Mouse (Mus musculus): ENCODE measurements around the gene Itga3.

Itga3 gene

DNA sequence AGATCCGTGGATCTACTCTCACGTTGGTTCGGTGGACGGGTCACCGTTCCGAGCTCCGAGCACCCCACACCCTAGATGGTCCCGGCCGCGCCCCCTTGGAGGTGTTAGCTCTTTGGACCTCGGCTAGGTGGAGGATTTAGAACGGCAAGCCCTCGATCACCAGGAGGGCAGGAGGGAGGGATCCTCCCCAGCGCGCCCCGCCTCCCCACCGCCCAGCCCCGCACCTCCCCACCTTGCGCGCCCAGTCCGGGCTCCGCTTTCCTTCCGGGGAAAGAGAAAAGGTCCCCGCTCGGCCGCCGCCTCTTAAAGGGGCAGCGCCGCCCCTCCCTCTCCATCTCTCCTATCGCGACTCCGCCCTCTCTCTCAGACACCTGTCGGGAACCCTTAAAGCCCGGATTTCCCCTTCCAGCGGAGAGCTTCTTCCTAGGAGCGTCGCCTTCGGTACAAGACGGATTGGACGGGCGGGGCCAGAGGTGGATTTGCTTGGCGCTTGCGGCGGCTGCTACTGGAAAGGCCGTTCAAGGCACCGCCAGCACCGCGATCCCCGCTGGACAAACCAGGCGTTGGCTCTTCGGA lies at the start of gene Itga3:
Gene Itga3 (minus strand): TSS at position 266 of the 576 bp plus-strand sequence.
- DNase-seq (ENCODE audit: low read depth in 2 of 2, low spot score in 2 of 2): peak; percentile 16 to 38

DNA sequence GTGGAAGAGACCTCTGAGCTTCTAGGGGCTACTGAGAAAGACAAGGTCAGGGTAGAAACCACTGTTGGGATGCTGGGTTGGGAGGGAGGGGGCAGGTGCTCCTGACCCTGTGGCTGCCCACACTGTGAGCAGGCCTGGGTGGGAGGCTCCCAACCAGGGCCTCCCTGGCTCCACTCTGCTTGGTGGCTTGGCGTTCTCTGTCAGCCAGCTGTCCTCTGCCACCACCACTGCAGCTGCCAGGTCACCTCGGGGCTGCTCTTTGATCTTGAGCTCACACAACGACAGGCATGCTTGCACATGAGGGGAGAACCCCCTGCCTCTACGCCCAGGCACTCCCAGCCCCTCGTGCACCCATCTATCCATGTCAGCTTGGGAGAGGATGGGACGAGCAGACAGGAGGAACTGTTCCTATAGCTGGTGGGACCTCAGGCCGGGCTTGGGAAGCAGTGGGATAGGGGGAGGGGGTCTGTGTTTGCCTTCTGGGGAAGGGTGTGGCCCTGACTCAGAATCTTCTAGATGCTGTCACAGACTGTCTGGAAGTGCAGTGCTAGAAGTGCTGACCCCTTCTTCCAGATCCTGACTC lies 48.9 kb upstream of the Itga3 start:
- no peak for DNase-seq (ENCODE audit: low read depth in 2 of 2, low spot score in 2 of 2)

DNA sequence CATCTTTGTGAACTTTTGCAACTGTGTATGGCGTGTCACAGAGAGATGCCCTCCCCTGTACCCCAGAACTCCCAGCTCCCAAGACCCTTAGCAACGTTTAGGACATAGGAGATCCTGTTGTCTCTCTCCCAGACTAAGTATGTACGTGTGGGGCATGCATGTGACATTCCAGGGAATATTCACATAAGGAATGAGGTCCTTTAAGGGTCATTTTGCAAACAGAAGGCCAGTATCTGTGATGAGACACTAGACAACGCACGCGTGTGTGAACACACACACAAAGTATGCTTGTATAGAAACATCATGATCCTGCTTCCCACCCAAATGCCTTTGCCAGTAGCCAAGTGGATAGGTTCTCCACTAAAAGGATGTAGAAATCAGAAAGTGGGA lies 45.5 kb upstream of the Itga3 start:
- DNase-seq (ENCODE audit: low read depth in 2 of 2, low spot score in 2 of 2): no peak

DNA sequence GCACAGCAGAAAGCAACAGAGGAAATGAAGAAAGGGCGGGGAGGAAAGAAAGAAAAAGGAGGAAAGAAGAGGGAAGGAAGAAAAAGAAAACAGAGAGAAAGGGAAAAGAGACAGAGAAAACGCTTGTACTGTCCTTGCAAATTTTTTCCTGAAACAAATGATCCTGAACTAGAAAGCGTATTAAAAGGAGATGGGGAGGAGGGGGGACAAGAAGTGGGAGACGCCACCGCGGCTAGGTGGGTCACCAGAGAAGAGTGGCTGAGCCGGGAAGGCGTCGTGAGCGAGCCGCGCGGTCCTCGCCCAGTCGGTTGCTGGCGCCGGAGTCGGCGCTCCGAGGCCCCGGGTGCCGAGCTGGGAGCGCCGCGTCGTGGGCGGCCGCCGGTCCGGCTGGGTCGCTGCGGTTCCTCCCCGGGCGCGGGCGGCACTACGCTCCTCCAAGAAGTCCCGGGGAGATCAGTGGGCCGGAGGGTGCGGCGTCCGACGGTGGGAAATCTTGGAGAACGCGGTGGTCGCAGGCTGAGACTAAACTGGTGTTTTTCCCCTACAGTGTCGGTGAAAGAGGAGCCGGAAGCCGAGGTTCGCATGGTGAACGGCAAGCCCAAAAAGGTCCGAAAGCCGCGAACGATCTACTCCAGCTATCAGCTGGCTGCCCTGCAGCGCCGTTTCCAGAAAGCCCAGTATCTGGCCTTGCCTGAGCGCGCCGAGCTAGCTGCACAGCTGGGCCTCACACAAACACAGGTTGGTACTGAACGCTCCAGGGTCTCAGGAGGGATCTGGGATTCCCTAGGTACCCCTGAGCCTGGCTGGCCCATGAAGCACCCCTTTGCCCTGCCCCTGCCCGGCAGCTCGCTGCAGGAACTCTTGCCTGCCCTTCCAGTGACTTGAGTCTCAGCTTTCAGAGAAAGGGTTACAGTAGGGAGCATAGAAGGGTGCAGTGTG lies 44.8 kb upstream of the Itga3 start:
- DNase-seq (ENCODE audit: low read depth in 2 of 2, low spot score in 2 of 2): no peak

DNA sequence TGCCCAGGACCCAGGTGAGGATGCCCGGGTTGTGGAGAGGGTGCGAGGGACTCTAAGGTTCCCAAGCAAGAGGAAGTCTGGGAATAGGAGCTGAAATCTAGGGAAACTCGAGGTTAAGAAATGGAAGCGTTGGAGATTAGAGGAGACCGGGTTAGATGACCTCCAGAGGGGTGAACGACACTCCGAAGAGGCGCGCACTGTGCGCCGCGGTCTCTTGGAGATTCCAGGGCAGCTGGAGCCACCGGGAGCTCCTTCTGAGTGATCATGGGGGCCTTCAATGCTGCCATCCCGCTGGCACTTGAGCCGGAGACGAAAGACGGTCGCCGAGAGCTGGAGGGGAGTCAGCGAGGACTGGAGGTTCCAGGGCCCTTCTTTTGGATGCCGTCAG lies 44.0 kb upstream of the Itga3 start:
- no peak for DNase-seq (ENCODE audit: low read depth in 2 of 2, low spot score in 2 of 2)

DNA sequence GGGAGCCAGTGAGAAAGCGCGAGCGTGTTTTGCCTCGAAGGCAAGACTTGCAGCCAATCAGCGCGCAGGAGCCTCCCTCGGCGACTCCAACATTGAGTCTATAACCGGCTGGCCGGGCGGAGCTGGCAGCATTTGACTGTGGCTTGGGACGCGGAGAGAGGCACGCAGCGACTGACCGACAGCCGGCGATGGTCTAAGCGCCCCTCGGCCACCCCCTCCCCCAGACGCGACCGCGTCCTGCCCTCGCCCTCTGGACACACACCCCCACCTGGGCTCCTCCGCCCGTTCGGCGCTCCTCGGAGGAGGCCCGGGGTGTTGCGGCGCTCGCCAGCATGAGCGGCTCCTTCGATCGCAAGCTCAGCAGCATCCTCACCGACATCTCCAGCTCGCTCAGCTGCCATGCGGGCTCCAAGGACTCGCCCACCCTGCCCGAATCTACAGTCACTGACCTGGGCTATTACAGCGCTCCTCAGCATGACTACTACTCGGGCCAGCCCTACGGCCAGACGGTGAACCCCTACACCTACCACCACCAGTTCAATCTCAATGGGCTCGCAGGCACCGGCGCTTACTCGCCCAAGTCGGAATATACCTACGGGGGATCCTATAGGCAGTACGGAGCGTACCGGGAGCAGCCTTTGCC lies 43.5 kb upstream of the Itga3 start, which contains the start of gene Dlx3:
Gene Dlx3 (plus strand): TSS at position 130 of the 643 bp plus-strand sequence.
- no peak for DNase-seq (ENCODE audit: low read depth in 2 of 2, low spot score in 2 of 2)

DNA sequence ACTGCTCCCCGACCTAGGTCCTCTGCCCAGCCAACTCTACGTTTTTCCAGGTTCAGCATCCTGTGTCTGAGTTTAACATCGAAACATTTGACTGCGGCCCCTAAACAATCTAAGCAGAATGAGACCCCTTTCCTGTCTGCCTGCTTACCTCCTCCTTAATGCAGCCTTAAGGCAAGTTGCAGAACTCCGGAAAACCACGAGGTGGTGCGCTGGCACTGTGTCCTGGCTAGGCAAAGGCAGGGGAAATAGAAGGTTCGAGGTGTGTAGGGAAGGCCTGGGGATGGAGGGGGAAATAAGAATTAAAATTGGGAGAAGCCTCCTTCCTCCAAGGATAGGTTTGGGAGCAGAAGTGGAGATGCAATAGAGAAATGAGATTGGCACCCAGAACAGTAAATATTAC lies 41.9 kb upstream of the Itga3 start:
- peak; percentile 20 to 28 for DNase-seq (ENCODE audit: low read depth in 2 of 2, low spot score in 2 of 2)

DNA sequence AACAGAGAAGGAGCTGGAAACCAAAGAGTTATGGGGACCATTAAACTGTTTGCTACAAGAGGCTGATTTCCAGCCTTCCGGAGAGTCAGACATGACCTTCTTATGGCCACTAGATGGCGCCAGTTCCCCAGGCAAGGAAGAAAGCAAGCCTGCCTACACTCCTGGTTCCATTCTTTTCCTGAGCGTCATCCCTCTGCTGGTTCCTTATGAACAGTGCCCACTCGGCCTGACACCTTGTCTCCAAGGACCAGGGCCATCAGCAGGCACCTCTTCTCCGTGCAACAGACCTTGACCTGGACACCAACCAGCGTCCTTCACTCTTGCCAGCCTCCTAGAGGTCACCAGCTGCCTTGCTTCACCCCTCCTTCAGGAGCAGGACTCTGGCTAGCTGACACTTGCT lies 40.4 kb upstream of the Itga3 start:
- DNase-seq (ENCODE audit: low read depth in 2 of 2, low spot score in 2 of 2): peak; percentile 27 to 51

DNA sequence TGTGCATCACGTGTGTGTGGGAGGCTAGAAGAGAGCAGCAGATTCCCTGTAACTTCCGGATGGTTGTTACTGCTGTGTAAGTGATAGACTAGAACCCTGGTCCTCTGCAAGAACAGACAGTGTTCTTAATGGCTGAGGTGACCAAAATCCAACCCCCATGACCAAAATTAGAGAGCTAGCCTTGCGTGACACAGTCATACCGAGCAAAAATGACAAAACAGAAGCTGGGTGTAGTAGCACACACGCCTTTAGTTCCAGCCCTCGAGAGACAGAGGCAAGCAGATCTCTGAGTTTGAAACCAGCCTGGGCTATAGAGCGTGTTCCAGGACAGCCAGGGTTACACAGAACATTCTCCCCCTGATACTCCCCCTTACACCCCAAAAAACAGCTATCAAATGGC lies 33.5 kb upstream of the Itga3 start:
- DNase-seq (ENCODE audit: low read depth in 2 of 2, low spot score in 2 of 2): no peak

DNA sequence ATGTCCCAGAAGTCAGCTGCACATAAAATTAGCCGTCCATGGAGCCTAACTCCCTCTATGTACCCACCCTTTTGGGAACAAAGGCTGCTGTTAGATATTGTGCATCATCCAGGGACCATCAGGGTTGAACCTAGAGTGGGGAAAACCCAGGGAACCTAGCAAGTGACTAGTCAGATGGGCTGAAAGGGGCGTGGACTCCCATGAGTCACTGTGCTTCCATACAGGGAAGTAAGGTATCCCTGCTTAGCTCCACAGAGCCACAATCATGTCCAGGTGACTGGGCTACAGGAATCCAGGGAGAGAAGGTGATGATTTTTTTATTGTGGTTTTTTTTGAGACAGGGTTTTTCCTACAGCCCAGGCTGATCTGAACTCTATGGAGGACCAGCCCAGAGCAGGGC lies 32.4 kb upstream of the Itga3 start:
- no peak for DNase-seq (ENCODE audit: low read depth in 2 of 2, low spot score in 2 of 2)

DNA sequence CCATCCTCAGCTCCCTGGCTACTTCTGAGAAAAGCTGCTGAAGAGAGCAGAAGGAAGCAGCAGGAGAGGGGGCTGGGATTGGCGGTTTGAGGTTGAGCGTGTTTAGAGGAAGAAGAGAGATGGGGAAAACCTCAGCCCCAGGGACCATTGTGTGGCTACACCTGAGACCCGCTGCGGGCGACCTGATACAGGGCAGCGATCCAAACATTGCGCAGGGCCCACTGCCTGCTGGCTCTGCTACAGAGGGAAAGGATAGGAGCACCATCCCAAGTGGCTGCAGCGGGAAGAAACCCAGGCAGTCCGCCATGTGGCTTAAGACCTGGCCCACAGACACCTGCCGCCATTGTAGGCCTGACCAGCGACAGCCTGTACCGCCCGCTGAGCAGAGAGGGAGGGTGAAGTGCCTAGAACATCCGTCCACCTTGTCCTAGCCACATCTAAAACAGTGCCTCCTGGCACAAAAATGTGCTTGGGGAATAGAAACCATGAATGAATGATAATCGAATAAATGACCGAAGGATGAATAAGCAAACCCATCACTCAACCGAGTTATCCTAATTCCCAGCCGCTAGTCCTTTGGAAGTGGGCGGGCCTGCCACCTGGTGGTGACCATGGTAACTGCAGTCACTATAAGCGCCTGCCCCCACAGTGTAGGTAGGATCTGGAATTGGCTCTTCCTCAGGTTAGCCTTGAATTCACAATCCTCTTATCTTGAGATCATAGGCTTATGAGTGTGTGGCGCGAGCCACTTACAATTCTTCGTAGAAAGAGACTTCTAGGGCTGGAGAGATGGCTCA lies 30.0 kb upstream of the Itga3 start:
- peak; percentile 56 to 62 for DNase-seq (ENCODE audit: low read depth in 2 of 2, low spot score in 2 of 2)

DNA sequence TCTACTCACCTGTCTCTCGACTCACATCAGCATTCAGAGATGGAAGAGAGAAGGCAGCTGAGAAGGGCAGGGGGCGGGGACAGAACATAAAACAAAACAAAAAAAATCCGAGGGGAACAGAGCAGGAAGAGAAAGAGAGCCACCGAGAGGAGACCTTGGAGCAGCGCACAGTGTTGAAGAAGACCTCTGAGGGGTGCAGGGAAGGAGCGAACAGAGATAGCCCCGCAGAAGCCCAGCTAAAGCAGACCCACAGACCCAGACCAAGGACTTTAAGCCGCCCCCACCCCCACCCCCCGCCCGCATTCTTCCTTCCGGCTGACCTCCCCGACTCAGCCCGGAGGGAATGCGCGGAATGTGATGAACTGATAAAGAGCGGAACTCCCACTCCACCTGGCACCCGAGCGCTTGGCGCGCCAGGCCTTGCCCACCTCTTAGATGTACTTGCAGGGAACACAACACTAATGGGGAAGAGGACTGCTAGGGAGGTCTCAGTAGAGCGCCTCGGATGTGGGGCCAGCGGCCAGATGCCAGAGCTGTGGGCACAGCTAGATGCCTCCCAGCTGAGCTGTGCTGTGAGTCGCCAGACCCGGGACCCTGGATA lies 28.8 kb upstream of the Itga3 start:
- no peak for DNase-seq (ENCODE audit: low read depth in 2 of 2, low spot score in 2 of 2)

DNA sequence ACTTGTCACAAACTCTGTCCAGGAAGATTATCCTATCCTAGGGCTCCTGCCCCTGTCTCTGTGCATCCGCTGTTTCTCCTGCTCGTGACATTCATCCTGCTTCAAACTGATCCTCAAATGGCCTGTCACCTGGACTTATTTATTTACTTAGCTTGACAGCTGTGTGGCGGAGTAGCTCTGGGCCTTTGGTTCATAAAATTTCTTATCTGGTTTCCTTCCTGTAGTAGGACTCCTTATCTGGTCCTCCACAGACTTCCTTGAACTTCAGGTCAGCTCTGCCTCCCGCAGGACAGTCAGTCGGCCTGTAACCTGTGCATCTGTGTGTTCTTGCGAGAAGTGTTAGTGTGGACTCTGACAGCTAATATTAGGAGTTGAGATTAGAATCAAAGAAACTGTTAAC lies 27.7 kb upstream of the Itga3 start:
- DNase-seq (ENCODE audit: low read depth in 2 of 2, low spot score in 2 of 2): no peak

DNA sequence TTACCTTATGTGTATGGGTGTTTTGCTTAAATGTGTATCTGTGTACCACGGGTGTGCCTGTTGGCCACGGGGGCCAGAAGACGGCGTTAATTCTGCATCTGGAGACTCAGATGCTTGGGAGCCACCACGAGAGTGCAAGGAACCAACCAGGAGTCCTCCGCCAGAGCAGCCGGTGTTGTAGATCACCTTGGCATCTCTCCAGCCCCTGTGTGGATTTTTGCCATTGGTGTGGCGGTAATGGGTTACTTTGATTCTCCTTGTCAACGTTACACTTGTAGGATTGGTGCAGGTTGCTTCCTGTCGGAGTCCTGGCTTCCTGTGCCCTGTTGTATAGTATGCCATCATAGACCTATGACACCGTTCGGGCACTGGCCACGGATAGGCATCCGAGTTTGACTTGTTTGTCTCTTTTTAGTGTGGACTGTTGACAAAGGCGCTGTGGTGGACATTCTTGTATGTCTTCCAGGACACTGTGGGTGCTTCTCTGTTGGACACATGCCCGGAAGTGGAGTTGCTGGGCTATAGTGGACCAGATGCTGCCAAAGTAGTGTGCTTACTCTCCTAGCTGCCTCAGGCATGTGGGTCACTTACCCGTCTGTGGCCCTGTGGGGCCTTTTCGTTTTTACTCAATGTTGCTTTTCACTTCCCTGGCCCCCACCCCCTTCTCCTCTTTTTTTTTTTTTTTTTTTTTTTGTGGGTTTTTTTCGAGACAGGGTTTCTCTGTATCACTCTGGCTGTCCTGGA lies 25.7 kb upstream of the Itga3 start:
- DNase-seq (ENCODE audit: low read depth in 2 of 2, low spot score in 2 of 2): no peak

DNA sequence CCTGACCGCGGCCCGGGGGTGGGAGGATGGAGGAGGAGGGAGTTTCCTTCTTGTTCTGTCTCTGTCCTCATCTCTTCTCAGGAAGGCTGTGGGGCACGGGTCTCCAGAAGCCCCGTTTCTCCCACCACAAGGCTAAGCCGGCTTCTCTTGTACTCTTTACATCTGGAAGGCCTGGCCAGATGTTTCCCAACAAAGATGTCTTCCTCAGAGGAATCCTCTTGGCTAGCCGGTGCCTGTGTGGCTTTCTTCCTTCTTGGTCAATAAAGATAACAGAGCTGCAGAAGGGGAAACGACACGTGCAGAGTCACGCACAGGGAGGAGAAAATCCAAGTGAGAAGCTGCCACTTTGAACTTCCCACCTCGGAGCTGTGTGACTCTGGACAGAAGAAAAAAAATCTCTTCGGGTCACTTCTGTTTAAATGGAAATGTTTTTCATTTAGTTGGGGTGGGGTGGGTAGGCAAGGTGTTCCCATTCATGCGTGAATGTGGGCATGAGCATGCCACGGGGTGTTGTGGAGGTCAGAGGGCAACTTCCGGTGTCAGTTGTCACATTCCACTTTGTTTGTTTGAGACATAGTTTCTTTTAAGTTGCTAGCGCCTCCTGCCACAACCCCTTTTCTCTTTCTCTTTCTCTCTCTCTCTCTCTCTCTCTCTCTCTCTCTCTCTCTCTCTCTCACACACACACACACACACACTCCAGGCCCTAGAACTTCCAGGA lies 24.6 kb upstream of the Itga3 start:
- no peak for DNase-seq (ENCODE audit: low read depth in 2 of 2, low spot score in 2 of 2)

DNA sequence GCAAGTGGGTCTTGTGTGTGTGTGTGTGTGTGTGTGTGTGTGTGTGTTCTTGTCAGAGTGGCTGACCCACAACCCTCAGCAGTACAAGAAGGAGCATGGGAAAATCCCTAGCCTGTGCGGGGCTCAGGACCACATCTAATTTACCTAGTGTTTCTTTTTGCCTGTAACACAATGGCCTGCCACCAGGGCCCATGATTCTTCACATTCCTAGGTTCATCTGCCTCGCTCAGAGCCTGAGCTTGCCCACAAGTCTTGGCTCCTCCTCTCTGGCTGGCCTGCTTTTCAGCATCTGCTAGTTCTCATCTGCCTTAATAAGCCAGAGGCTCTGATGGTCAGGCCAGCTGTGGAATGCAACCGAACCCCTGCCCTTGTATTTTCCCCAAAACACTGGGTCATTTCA lies 23.8 kb upstream of the Itga3 start:
- DNase-seq (ENCODE audit: low read depth in 2 of 2, low spot score in 2 of 2): no peak

DNA sequence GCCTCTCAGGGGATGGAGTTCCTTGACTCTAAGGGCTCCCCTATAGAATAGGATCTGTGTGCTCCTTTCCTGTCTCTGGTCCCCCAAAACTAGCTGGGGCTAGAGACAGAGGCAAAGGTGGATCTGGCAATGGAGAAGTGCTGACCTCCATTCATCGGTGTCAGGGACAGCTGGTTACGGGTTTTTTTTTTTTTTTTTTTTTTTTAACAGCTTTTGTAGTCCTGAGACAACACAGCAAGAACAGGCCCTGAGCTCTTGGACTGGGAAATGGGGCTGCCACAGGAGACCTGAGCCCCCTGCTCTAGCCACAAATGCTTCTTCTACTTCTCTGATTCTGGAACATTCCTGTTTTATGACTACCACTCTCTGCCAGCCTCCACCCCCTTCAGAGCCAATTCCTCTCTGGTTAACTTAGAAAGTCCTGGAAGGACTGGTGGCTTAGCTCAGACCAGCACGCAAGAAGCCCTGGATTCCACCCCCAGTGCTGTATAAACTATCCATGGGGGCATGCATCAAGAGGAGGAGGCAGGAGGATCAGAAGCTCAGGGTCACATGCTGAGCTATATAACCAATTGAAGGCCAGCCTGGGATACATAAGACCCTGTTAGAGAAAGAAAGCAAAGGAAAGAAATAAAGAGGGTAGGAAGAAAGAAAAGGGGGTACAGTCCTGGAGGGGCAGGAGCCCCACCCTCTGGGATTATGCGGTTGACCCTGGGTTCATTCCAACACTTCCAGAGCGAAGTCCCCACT lies 21.9 kb upstream of the Itga3 start:
- no peak for DNase-seq (ENCODE audit: low read depth in 2 of 2, low spot score in 2 of 2)

DNA sequence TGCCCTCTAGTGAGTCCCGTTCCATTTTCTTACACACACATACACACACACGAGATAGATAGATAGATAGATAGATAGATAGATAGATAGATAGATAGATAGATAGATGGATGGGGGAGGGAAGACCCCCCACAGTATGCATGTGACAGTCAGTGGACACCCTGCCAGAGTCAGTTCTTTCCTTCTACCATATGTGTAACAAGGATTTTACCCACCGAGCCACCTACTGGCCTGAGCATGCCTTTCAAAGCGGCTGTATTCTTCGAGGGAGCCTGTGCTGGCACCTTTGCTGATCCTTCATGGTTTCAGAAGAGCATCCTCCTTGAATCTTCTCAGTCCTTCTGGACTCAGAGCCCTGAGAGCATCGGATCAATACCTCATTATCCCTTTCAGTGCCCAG lies 21.3 kb upstream of the Itga3 start:
- no peak for DNase-seq (ENCODE audit: low read depth in 2 of 2, low spot score in 2 of 2)
